Mouse (Mus musculus): ENCODE results near the gene Gm156. TPM values are rescaled to one million over a fixed set of nuclear protein-coding genes. Genes with fewer than 3 reads are reported as not detected.
"Not testable (repeated sequence)": the region's sequence is repeated elsewhere in the genome, so short reads cannot be mapped to it uniquely, and the experiment has no call there.

The Gm156 gene
- polyA plus RNA-seq (2015; fragmentation: Nextera tagmentation; extraction: Ambion mirVana) = not detected in 2 replicates

GRCm38 (mm10) chr6:129784170-129784569 lies at the start of gene Gm156:
Gene Gm156, minus strand, starts transcription at chr6:129784270.
- not testable (repeated sequence) for H3K9ac ChIP-seq (replicated peaks; ENCODE audit: low read length); H3K36me3 ChIP-seq (ENCODE audit: insufficient read depth, low read length); H3K27me3 ChIP-seq (ENCODE audit: insufficient read depth, low read length); ATAC-seq (ENCODE audit: low FRiP score, low TSS enrichment); H3K4me2 ChIP-seq (replicated peaks; ENCODE audit: low read depth, low read length); H3K27ac ChIP-seq (ENCODE audit: low read length); H3K4me3 ChIP-seq (ENCODE audit: low read length); H3K4me1 ChIP-seq (ENCODE audit: insufficient read depth, low read length); H3K9me3 ChIP-seq (ENCODE audit: low read length)
- 87% methylated on average over 3 of the region's 3 CpGs for WGBS

DNA sequence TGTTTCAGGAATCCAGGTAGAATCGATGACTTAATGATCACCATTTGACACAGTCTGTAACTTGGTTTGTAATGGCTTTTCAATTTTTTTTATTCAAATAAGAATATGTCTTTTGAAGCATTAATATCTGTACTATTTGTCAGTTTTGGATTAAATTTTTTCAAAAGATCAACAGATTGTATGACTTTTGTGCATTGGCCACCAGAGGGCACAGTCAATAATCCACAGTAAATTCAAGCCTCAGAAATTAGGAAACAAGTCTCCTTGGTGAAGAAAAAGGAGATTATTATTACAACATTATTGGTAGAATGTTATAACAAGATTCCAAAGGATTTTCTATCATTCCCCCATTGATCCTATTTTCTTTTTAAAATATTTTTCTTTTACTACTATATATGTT lies 41.5 kb upstream of the Gm156 start:
- H3K4me1 ChIP-seq (ENCODE audit: insufficient read depth, low read length) = no peaks in the 10 kb centered on the region
- H3K9ac ChIP-seq (replicated peaks; ENCODE audit: low read length) = no peak overlapping the region
- no peaks in the 10 kb centered on the region for H3K9me3 ChIP-seq (ENCODE audit: low read length)
- H3K27ac ChIP-seq (ENCODE audit: low read length) = no peak overlapping the region
- H3K27me3 ChIP-seq (ENCODE audit: insufficient read depth, low read length) = no peaks in the 10 kb centered on the region
- WGBS = 81% methylated on average over 1 of the region's 1 CpGs
- no peaks in the 10 kb centered on the region for H3K36me3 ChIP-seq (ENCODE audit: insufficient read depth, low read length)
- ATAC-seq (ENCODE audit: low FRiP score, low TSS enrichment) = no peak
- no peak overlapping the region for H3K4me3 ChIP-seq (ENCODE audit: low read length)
- no peak overlapping the region for H3K4me2 ChIP-seq (replicated peaks; ENCODE audit: low read depth, low read length)

GRCm38 (mm10) chr6:129824004-129824403 lies 39.9 kb upstream of the Gm156 start:
- WGBS = 84% methylated on average over 1 of the region's 1 CpGs
- Histone ChIP-seq H3K9ac (replicated peaks; ENCODE audit: low read length) (no peak overlapping the region), H3K27me3 (ENCODE audit: insufficient read depth, low read length) (no peaks in the 10 kb centered on the region), H3K9me3 (ENCODE audit: low read length) (no peaks in the 10 kb centered on the region), H3K4me3 (ENCODE audit: low read length) (no peak overlapping the region), H3K27ac (ENCODE audit: low read length) (no peak overlapping the region), H3K4me1 (ENCODE audit: insufficient read depth, low read length) (no peaks in the 10 kb centered on the region), H3K4me2 (replicated peaks; ENCODE audit: low read depth, low read length) (no peak overlapping the region), H3K36me3 (ENCODE audit: insufficient read depth, low read length) (no peaks in the 10 kb centered on the region)
- no peak for ATAC-seq (ENCODE audit: low FRiP score, low TSS enrichment)

DNA sequence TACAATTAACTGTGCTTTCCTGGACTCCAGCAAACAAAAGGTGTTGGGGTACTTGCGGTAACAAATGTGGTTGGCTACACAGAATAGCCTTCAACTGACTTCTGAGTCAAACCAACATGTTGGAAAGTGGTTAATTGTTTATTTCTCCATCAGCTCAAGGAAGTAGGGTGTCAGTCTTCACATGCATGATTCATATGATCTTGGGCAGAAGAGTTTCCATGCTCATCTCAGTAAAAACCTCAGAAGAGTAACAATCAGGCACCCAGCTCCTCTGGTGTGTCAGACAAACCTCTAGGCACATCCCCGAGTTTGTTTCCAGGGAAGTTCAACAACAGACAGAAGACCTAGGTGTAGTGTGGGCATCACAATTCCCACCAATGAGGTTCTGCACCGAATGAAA lies 33.7 kb upstream of the Gm156 start:
- H3K9me3 ChIP-seq (ENCODE audit: low read length) = no peaks in the 10 kb centered on the region
- H3K9ac ChIP-seq (replicated peaks; ENCODE audit: low read length) = no peak overlapping the region
- H3K4me1 ChIP-seq (ENCODE audit: insufficient read depth, low read length) = no peaks in the 10 kb centered on the region
- no peaks in the 10 kb centered on the region for H3K27me3 ChIP-seq (ENCODE audit: insufficient read depth, low read length)
- no peaks in the 10 kb centered on the region for H3K36me3 ChIP-seq (ENCODE audit: insufficient read depth, low read length)
- ATAC-seq (ENCODE audit: low FRiP score, low TSS enrichment) = no peak
- H3K4me2 ChIP-seq (replicated peaks; ENCODE audit: low read depth, low read length) = no peak overlapping the region
- 65% methylated on average over 3 of the region's 3 CpGs for WGBS
- H3K27ac ChIP-seq (ENCODE audit: low read length) = no peak overlapping the region
- no peak overlapping the region for H3K4me3 ChIP-seq (ENCODE audit: low read length)

DNA sequence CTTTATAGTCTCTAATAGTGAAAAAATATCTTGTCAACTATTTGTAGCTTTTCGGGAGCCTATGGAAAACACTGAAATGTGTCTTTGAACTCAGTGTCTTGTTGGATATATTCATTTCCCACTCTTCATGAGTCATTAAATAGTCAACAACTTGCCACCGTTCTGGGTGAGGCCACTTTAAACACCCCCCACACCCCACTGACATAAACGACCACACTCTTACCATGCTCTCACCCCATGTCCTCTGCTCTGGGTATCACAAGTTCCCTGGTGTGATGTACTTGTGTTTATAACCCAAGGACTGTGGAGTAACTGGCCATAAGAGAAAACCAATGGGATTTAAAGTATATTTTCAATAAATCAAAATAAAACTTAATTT lies 36.4 kb downstream of the Gm156 start:
- 64% methylated on average over 3 of the region's 3 CpGs for WGBS
- H3K4me1 ChIP-seq (ENCODE audit: insufficient read depth, low read length) = no peaks in the 10 kb centered on the region
- H3K36me3 ChIP-seq (ENCODE audit: insufficient read depth, low read length) = no peaks in the 10 kb centered on the region
- ATAC-seq (ENCODE audit: low FRiP score, low TSS enrichment) = no peak
- H3K9ac ChIP-seq (replicated peaks; ENCODE audit: low read length) = no peak overlapping the region
- H3K4me3 ChIP-seq (ENCODE audit: low read length) = no peak overlapping the region
- no peaks in the 10 kb centered on the region for H3K9me3 ChIP-seq (ENCODE audit: low read length)
- no peak overlapping the region for H3K27ac ChIP-seq (ENCODE audit: low read length)
- no peaks in the 10 kb centered on the region for H3K27me3 ChIP-seq (ENCODE audit: insufficient read depth, low read length)
- H3K4me2 ChIP-seq (replicated peaks; ENCODE audit: low read depth, low read length) = no peak overlapping the region

GRCm38 (mm10) chr6:129747016-129747653 lies 36.9 kb downstream of the Gm156 start:
- H3K4me1 ChIP-seq (ENCODE audit: insufficient read depth, low read length) = no peaks in the 10 kb centered on the region
- H3K9ac ChIP-seq (replicated peaks; ENCODE audit: low read length) = no peak overlapping the region
- no peak overlapping the region for H3K4me3 ChIP-seq (ENCODE audit: low read length)
- no peak overlapping the region for H3K27ac ChIP-seq (ENCODE audit: low read length)
- no peak overlapping the region for H3K4me2 ChIP-seq (replicated peaks; ENCODE audit: low read depth, low read length)
- no peaks in the 10 kb centered on the region for H3K9me3 ChIP-seq (ENCODE audit: low read length)
- H3K27me3 ChIP-seq (ENCODE audit: insufficient read depth, low read length) = no peaks in the 10 kb centered on the region
- no peaks in the 10 kb centered on the region for H3K36me3 ChIP-seq (ENCODE audit: insufficient read depth, low read length)
- ATAC-seq (ENCODE audit: low FRiP score, low TSS enrichment) = no peak
- WGBS = 77% methylated on average over 4 of the region's 4 CpGs

- WGBS = 61% methylated on average over 3 of the region's 3 CpGs
- no peaks in the 10 kb centered on the region for H3K9me3 ChIP-seq (ENCODE audit: low read length)
- H3K27ac ChIP-seq (ENCODE audit: low read length) = no peak overlapping the region
- H3K4me3 ChIP-seq (ENCODE audit: low read length) = no peak overlapping the region
- H3K9ac ChIP-seq (replicated peaks; ENCODE audit: low read length) = no peak overlapping the region
- H3K36me3 ChIP-seq (ENCODE audit: insufficient read depth, low read length) = no peaks in the 10 kb centered on the region
- no peaks in the 10 kb centered on the region for H3K27me3 ChIP-seq (ENCODE audit: insufficient read depth, low read length)
- no peak for ATAC-seq (ENCODE audit: low FRiP score, low TSS enrichment)
- no peak overlapping the region for H3K4me2 ChIP-seq (replicated peaks; ENCODE audit: low read depth, low read length)
- no peaks in the 10 kb centered on the region for H3K4me1 ChIP-seq (ENCODE audit: insufficient read depth, low read length)
Measured at GRCm38 (mm10) chr6:129746151-129746550, 37.9 kb downstream of the Gm156 start.

- no peaks in the 10 kb centered on the region for H3K36me3 ChIP-seq (ENCODE audit: insufficient read depth, low read length)
- no peaks in the 10 kb centered on the region for H3K9me3 ChIP-seq (ENCODE audit: low read length)
- 76% methylated on average over 2 of the region's 2 CpGs for WGBS
- no peaks in the 10 kb centered on the region for H3K27me3 ChIP-seq (ENCODE audit: insufficient read depth, low read length)
- no peak within 1 kb of the TSS for H3K4me2 ChIP-seq (replicated peaks; ENCODE audit: low read depth, low read length)
- H3K9ac ChIP-seq (replicated peaks; ENCODE audit: low read length) = no peak within 1 kb of the TSS
- H3K27ac ChIP-seq (ENCODE audit: low read length) = no peak within 1 kb of the TSS
- H3K4me1 ChIP-seq (ENCODE audit: insufficient read depth, low read length) = no peaks in the 10 kb centered on the region
- no peak for ATAC-seq (ENCODE audit: low FRiP score, low TSS enrichment)
- H3K4me3 ChIP-seq (ENCODE audit: low read length) = no peak within 1 kb of the TSS
Measured at GRCm38 (mm10) chr6:129740069-129740721, 43.9 kb downstream of the Gm156 start, which contains the start of gene Klri2. Gene Klri2, minus strand, starts transcription at chr6:129740484.

DNA sequence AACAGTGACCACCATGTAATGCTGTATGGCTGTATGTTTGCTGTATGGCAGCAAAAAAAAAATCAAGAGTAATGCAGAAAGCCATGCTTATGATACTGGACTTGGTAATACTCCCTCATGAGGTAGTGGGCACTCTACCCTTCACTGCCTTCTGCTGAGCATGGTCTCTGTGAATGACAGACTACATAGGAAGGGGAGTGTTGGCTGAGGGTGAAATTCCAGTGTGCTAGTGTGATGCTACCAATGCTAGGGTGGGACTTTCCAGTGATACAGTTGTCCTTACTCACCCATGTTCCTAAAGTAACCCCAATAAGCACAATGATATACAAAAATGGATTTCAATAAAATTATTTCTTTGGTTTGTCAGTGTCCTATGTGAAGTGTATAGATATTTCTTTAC lies 47.7 kb downstream of the Gm156 start:
- Histone ChIP-seq H3K4me3 (ENCODE audit: low read length) (no peak overlapping the region), H3K27ac (ENCODE audit: low read length) (no peak overlapping the region), H3K4me2 (replicated peaks; ENCODE audit: low read depth, low read length) (no peak overlapping the region), H3K9me3 (ENCODE audit: low read length) (no peaks in the 10 kb centered on the region), H3K36me3 (ENCODE audit: insufficient read depth, low read length) (no peaks in the 10 kb centered on the region), H3K4me1 (ENCODE audit: insufficient read depth, low read length) (no peaks in the 10 kb centered on the region), H3K27me3 (ENCODE audit: insufficient read depth, low read length) (no peaks in the 10 kb centered on the region), H3K9ac (replicated peaks; ENCODE audit: low read length) (no peak overlapping the region)
- ATAC-seq (ENCODE audit: low FRiP score, low TSS enrichment) = no peak

DNA sequence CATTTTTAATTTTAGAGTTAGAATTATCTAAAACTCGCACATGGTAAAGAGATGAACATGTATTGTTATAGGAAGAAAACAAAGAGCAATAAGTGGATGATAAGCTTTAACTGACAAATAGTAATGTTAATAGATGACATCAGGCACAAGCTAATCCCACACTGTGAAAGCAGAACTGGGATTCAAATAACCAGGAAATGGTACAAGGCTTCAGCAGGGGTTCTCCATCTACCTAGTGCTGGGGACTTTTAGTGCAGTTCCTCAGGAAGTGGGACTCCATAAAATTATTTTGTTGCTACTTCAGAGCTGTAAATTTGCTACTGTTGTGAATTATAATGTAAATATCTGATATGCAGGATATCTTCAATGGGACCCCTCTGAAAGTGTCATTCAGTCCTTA lies 56.8 kb downstream of the Gm156 start:
- H3K4me1 ChIP-seq (ENCODE audit: insufficient read depth, low read length) = no peaks in the 10 kb centered on the region
- no peak overlapping the region for H3K27ac ChIP-seq (ENCODE audit: low read length)
- no peaks in the 10 kb centered on the region for H3K9me3 ChIP-seq (ENCODE audit: low read length)
- H3K4me3 ChIP-seq (ENCODE audit: low read length) = no peak overlapping the region
- no peak for ATAC-seq (ENCODE audit: low FRiP score, low TSS enrichment)
- H3K27me3 ChIP-seq (ENCODE audit: insufficient read depth, low read length) = no peaks in the 10 kb centered on the region
- H3K9ac ChIP-seq (replicated peaks; ENCODE audit: low read length) = no peak overlapping the region
- H3K4me2 ChIP-seq (replicated peaks; ENCODE audit: low read depth, low read length) = no peak overlapping the region
- no peaks in the 10 kb centered on the region for H3K36me3 ChIP-seq (ENCODE audit: insufficient read depth, low read length)
- WGBS = 92% methylated on average over 1 of the region's 1 CpGs

Measured in kidney, embryonic 16.5 days (tissue).